Mouse (Mus musculus): ENCODE results near the gene Cnnm1. TPM values are rescaled to one million over a fixed set of nuclear protein-coding genes. Genes with fewer than 3 reads are reported as not detected.
A peak's percentile ranks its signal among the peaks of the same experiment; 100 is the strongest.

The Cnnm1 gene
- total and polyA plus RNA-seq, 3 experiments, result 0.04 TPM; not detected in 2

GRCm38 (mm10) chr19:43493878-43494277 lies 53.6 kb downstream of the Cnnm1 start:
- H3K4me3 ChIP-seq (ENCODE audit: control insufficient read depth in 1 of 2, insufficient read depth in 1 of 2, low read depth in 2 of 2, low read length in 2 of 2), result no peak overlapping the region
- no peak for DNase-seq (ENCODE audit: low read depth, low spot score)
- H3K36me3 ChIP-seq (ENCODE audit: control insufficient read depth in 1 of 2, insufficient read depth in 2 of 2, low read length in 2 of 2), result peaks cover 0 to 8% of the 10 kb centered on the region in 2 experiments; a peak in 1 of 4 replicates
- H3K9ac ChIP-seq (ENCODE audit: control insufficient read depth, low read depth, low read length, poor library complexity, severe bottlenecking), result no peak overlapping the region
- H3K27me3 ChIP-seq (ENCODE audit: control insufficient read depth in 1 of 2, insufficient read depth in 2 of 2, low read length in 2 of 2), result no peaks in the 10 kb centered on the region; a peak in 1 of 4 replicates
- peaks cover 0 to 6% of the 10 kb centered on the region in 2 experiments; a peak in 1 of 4 replicates for H3K4me1 ChIP-seq (ENCODE audit: control insufficient read depth in 1 of 2, insufficient read depth in 2 of 2, low read length in 2 of 2)
- no peak overlapping the region for H3K27ac ChIP-seq (ENCODE audit: control insufficient read depth, low read depth, low read length)
- TF ChIP-seq ZNF384 (IDR thresholded peaks at IDR 0.05; ENCODE audit: low read depth, low read length) (no peak), EP300 (IDR thresholded peaks at IDR 0.05; ENCODE audit: low read depth in 1 of 2, low read length in 2 of 2) (no peak), USF1 (IDR thresholded peaks at IDR 0.05; ENCODE audit: low read depth, low read length) (no peak), TCF12 (IDR thresholded peaks at IDR 0.05; ENCODE audit: low read depth, low read length) (no peak), MAZ (IDR thresholded peaks at IDR 0.05; ENCODE audit: low read depth, low read length) (no peak), SMC3 (IDR thresholded peaks at IDR 0.05; ENCODE audit: low read depth, low read length) (no peak), ZMIZ1 (IDR thresholded peaks at IDR 0.05; ENCODE audit: low read depth, low read length) (no peak), GABPA (IDR thresholded peaks at IDR 0.05; ENCODE audit: low read depth, low read length) (no peak)
- H3K79me2 ChIP-seq (ENCODE audit: control insufficient read depth, insufficient read depth, low read length, poor library complexity), result no peaks in the 10 kb centered on the region
- no peaks in the 10 kb centered on the region for H3K9me3 ChIP-seq (replicated peaks; ENCODE audit: insufficient read depth, low read length)

GRCm38 (mm10) chr19:43494914-43495313 lies 54.7 kb downstream of the Cnnm1 start:
- DNase-seq (ENCODE audit: low read depth, low spot score), result peak; percentile 88
- Histone ChIP-seq H3K9ac (ENCODE audit: control insufficient read depth, low read depth, low read length, poor library complexity, severe bottlenecking) (peak overlapping the region; percentile 56), H3K27me3 (ENCODE audit: control insufficient read depth in 1 of 2, insufficient read depth in 2 of 2, low read length in 2 of 2) (no peaks in the 10 kb centered on the region), H3K4me1 (ENCODE audit: control insufficient read depth in 1 of 2, insufficient read depth in 2 of 2, low read length in 2 of 2) (peaks cover 0 to 6% of the 10 kb centered on the region in 2 experiments; a peak in 1 of 4 replicates), H3K9me3 (replicated peaks; ENCODE audit: insufficient read depth, low read length) (no peaks in the 10 kb centered on the region), H3K36me3 (ENCODE audit: control insufficient read depth in 1 of 2, insufficient read depth in 2 of 2, low read length in 2 of 2) (peaks cover 0 to 8% of the 10 kb centered on the region in 2 experiments; a peak in 1 of 4 replicates), H3K79me2 (ENCODE audit: control insufficient read depth, insufficient read depth, low read length, poor library complexity) (no peaks in the 10 kb centered on the region), H3K27ac (ENCODE audit: control insufficient read depth, low read depth, low read length) (peak overlapping the region; percentile 42), H3K4me3 (ENCODE audit: control insufficient read depth in 1 of 2, insufficient read depth in 1 of 2, low read depth in 2 of 2, low read length in 2 of 2) (peak overlapping the region; percentile 57 to 59)
- TF ChIP-seq EP300 (IDR thresholded peaks at IDR 0.05; ENCODE audit: low read depth in 1 of 2, low read length in 2 of 2), result no peak
- TF ChIP-seq ZKSCAN1 (IDR thresholded peaks at IDR 0.05; ENCODE audit: low read depth, low read length), result no peak
- no peak for TF ChIP-seq POLR2AphosphoS5 (IDR thresholded peaks at IDR 0.05; ENCODE audit: borderline replicate concordance, low read depth, low read length)
- no peak for TF ChIP-seq ZMIZ1 (IDR thresholded peaks at IDR 0.05; ENCODE audit: low read depth, low read length)
- TF ChIP-seq BHLHE40 (IDR thresholded peaks at IDR 0.05; ENCODE audit: borderline replicate concordance, low read depth, low read length), result peak; percentile 63; the same call in 1 of the 2 replicates
- TF ChIP-seq HCFC1 (IDR thresholded peaks at IDR 0.05; ENCODE audit: low read depth, low read length), result no peak; the same call in 1 of the 2 replicates
- TF ChIP-seq MXI1 (IDR thresholded peaks at IDR 0.05; ENCODE audit: low read depth, low read length), result peak; percentile 76
- TF ChIP-seq USF1 (IDR thresholded peaks at IDR 0.05; ENCODE audit: low read depth, low read length), result peak; percentile 96
- TF ChIP-seq MAZ (IDR thresholded peaks at IDR 0.05; ENCODE audit: low read depth, low read length), result no peak
- TF ChIP-seq TCF12 (IDR thresholded peaks at IDR 0.05; ENCODE audit: low read depth, low read length), result peak; percentile 42; the same call in 1 of the 2 replicates
- no peak for TF ChIP-seq MEF2A (IDR thresholded peaks at IDR 0.05; ENCODE audit: extremely low read depth, insufficient replicate concordance, low read depth, low read length, poor library complexity, severe bottlenecking)
- TF ChIP-seq POLR2A (IDR thresholded peaks at IDR 0.05; ENCODE audit: control insufficient read depth in 1 of 2, insufficient read depth in 1 of 2, low read depth in 1 of 2, low read length in 2 of 2, poor library complexity in 1 of 2), result peak; percentile 14 to 38; a peak in 1 of 4 replicates
- TF ChIP-seq NRF1 (IDR thresholded peaks at IDR 0.05; ENCODE audit: insufficient read depth, low read depth, low read length, poor library complexity, severe bottlenecking), result no peak
- TF ChIP-seq MYC (IDR thresholded peaks at IDR 0.05; ENCODE audit: low read depth, low read length), result no peak
- peak; percentile 54; the same call in 1 of the 2 replicates for TF ChIP-seq ETS1 (IDR thresholded peaks at IDR 0.05; ENCODE audit: low read depth, low read length)
- TF ChIP-seq ZNF384 (IDR thresholded peaks at IDR 0.05; ENCODE audit: low read depth, low read length), result no peak
- no peak for TF ChIP-seq RCOR1 (IDR thresholded peaks at IDR 0.05; ENCODE audit: low read depth, low read length)
- no peak for TF ChIP-seq MYB (IDR thresholded peaks at IDR 0.05; ENCODE audit: low read depth, low read length)
- no peak for TF ChIP-seq E2F4 (IDR thresholded peaks at IDR 0.05; ENCODE audit: borderline replicate concordance, low read depth, low read length)
- TF ChIP-seq MAFK (IDR thresholded peaks at IDR 0.05; ENCODE audit: borderline replicate concordance, low read depth, low read length), result no peak
- no peak for TF ChIP-seq SMC3 (IDR thresholded peaks at IDR 0.05; ENCODE audit: low read depth, low read length)
- no peak for TF ChIP-seq GABPA (IDR thresholded peaks at IDR 0.05; ENCODE audit: low read depth, low read length)
- peak; percentile 54 for TF ChIP-seq SIN3A (IDR thresholded peaks at IDR 0.05; ENCODE audit: low read length)
- TF ChIP-seq USF2 (IDR thresholded peaks at IDR 0.05; ENCODE audit: borderline replicate concordance in 1 of 2, insufficient read depth in 1 of 2, low read depth in 1 of 2, low read length in 2 of 2), result peak; percentile 48 to 81; a peak in 3 of 4 replicates
- 0 out of 2 replicates have a peak, but pooled peaks have one; percentile 18 for TF ChIP-seq GATA1 (IDR thresholded peaks at IDR 0.05; ENCODE audit: low read depth, low read length)
- TF ChIP-seq ZC3H11A (IDR thresholded peaks at IDR 0.05; ENCODE audit: low read depth, low read length), result no peak
- no peak for TF ChIP-seq UBTF (IDR thresholded peaks at IDR 0.05; ENCODE audit: borderline replicate concordance, insufficient read depth, low read depth, low read length)
- TF ChIP-seq CHD2 (IDR thresholded peaks at IDR 0.05; ENCODE audit: low read length), result no peak
